Mouse (Mus musculus) neural tube, embryonic 11.5 days (tissue): ENCODE results near the gene Fam32a. TPM values are rescaled to one million over a fixed set of nuclear protein-coding genes. Genes with fewer than 3 reads are reported as not detected.

ENCODE experiments used
- polyA plus RNA-seq: library from polyadenylated mRNA; unstranded; fragments of >200 nt; fragmentation: Nextera tagmentation; extraction: Ambion mirVana; gene quantifications from 2 replicates; pipeline ENCODE4 v1.2.1, GENCODE M21; 2014

Fam32a gene
- polyA plus RNA-seq, 1 experiment from 2014 or later = 80.6 TPM

Other genes with a start within 250 kb of the Fam32a start
- 0.36 and 0.92 TPM in 2 replicates for gene Cyp4f18, start 210.1 kb upstream of the Fam32a start, polyA plus RNA-seq
- not detected in 2 replicates for gene Olfr372, start 178.5 kb upstream of the Fam32a start, polyA plus RNA-seq
- gene Olfr373, start 136.6 kb upstream of the Fam32a start, polyA plus RNA-seq = not detected in 2 replicates
- gene Olfr374, start 112.7 kb upstream of the Fam32a start, polyA plus RNA-seq = not detected in 2 replicates
- 554 and 563 TPM in 2 replicates for gene Tpm4, start 84.8 kb upstream of the Fam32a start, polyA plus RNA-seq
- gene Rab8a, start 58.5 kb upstream of the Fam32a start, polyA plus RNA-seq = 105 and 110 TPM in 2 replicates
- gene Hsh2d, start 30.1 kb upstream of the Fam32a start, polyA plus RNA-seq = not detected in 2 replicates
- gene Cib3, start 6.9 kb upstream of the Fam32a start, polyA plus RNA-seq = not detected in 2 replicates
- gene Gm11034, start 6.1 kb upstream of the Fam32a start, polyA plus RNA-seq = not detected in 2 replicates
- 178 and 184 TPM in 2 replicates for gene Ap1m1, start 20.3 kb downstream of the Fam32a start, polyA plus RNA-seq
- 35.7 and 38.2 TPM in 2 replicates for gene Gm10282, start 85.5 kb downstream of the Fam32a start, polyA plus RNA-seq
- gene Klf2, start 99.3 kb downstream of the Fam32a start, polyA plus RNA-seq = 6.0 and 6.2 TPM in 2 replicates
- gene Eps15l1, start 201.7 kb downstream of the Fam32a start, polyA plus RNA-seq = 77.7 and 81.0 TPM in 2 replicates
- gene Calr3, start 224.1 kb downstream of the Fam32a start, polyA plus RNA-seq = 1.2 and 1.9 TPM in 2 replicates
- 13.3 and 15.4 TPM in 2 replicates for gene 1700030K09Rik, start 224.2 kb downstream of the Fam32a start, polyA plus RNA-seq